Mouse (Mus musculus) R1 (cell line): ENCODE measurements around the gene Slc35a1.

Experiments
- DNase-seq: peaks from one replicate; pipeline ENCODE4 v3.0.0-alpha.2; 2018; ENCODE audit warnings: low read depth, low spot score

Gene Slc35a1

GRCm38 (mm10) chr4:34653179-34653578, 34.1 kb downstream of the Slc35a1 start:
- DNase-seq, result no peak

GRCm38 (mm10) chr4:34644779-34645178, 42.5 kb downstream of the Slc35a1 start:
- no peak for DNase-seq

- no peak for DNase-seq
These were observed 46.5 kb downstream of the Slc35a1 start for GRCm38 (mm10) chr4:34640731-34641130.

GRCm38 (mm10) chr4:34639745-34640364, 47.4 kb downstream of the Slc35a1 start:
- peak; percentile 13 for DNase-seq

- DNase-seq, result no peak
These were observed 49.4 kb downstream of the Slc35a1 start for GRCm38 (mm10) chr4:34637851-34638250.

GRCm38 (mm10) chr4:34637386-34637785, 49.9 kb downstream of the Slc35a1 start:
- no peak for DNase-seq

- no peak for DNase-seq
These were observed 51.2 kb downstream of the Slc35a1 start for GRCm38 (mm10) chr4:34636036-34636435.

GRCm38 (mm10) chr4:34634129-34634528, 53.1 kb downstream of the Slc35a1 start:
- peak; percentile 17 for DNase-seq

GRCm38 (mm10) chr4:34629956-34630355, 57.3 kb downstream of the Slc35a1 start:
- DNase-seq, result no peak

GRCm38 (mm10) chr4:34626401-34626800, 60.8 kb downstream of the Slc35a1 start:
- no peak for DNase-seq

- DNase-seq, result no peak
These were observed 61.7 kb downstream of the Slc35a1 start for GRCm38 (mm10) chr4:34625556-34625955.

GRCm38 (mm10) chr4:34616146-34616545, 71.1 kb downstream of the Slc35a1 start:
- peak; percentile 32 for DNase-seq

- peak; percentile 27 for DNase-seq
These were observed 71.9 kb downstream of the Slc35a1 start for GRCm38 (mm10) chr4:34615303-34615702.

GRCm38 (mm10) chr4:34614630-34615094, 72.6 kb downstream of the Slc35a1 start, which contains the start of the genes Orc3 and Rars2:
Gene Orc3, minus strand, starts transcription at chr4:34614944.
Gene Rars2, plus strand, starts transcription at chr4:34614957.
- peak; percentile 92 for DNase-seq

GRCm38 (mm10) chr4:34613571-34614145, 73.6 kb downstream of the Slc35a1 start:
- no peak for DNase-seq
